Mouse (Mus musculus) erythroid progenitor cell, adult 5-6 weeks (primary cell): Measurements from ENCODE around the gene Fgb. TPM values are rescaled to one million over a fixed set of nuclear protein-coding genes. Genes with fewer than 3 reads are reported as not detected.

Experiments used
- ATAC-seq: replicated peaks from 2 replicates; pipeline ENCODE4 v1.8.0; 2016; ENCODE audit warnings: moderate number of reproducible peaks, mild to moderate bottlenecking, moderate TSS enrichment, inconsistent platforms; ENCODE audit not compliant: poor library complexity, low FRiP score, severe bottlenecking
- total RNA-seq, 2 experiments: library from RNA; stranded (forward) in 1 of 2; stranded (reverse) in 1 of 2; fragments of 150-400 nt in 1 of 2; fragments of 186-747, 209-891 nt in 1 of 2; gene quantifications; 2 replicates each; pipeline versions ENCODE4 v1.2.3 to v1.2.4; 2015 to 2017; ENCODE audit warnings: low replicate concordance in 2 of 2

Fgb gene
- total RNA-seq, 2 experiments from 2014 or later = not detected

- ATAC-seq = no peak
These were observed 16.8 kb downstream of the Fgb start for GRCm38 (mm10) chr3:83032746-83033308.

DNA sequence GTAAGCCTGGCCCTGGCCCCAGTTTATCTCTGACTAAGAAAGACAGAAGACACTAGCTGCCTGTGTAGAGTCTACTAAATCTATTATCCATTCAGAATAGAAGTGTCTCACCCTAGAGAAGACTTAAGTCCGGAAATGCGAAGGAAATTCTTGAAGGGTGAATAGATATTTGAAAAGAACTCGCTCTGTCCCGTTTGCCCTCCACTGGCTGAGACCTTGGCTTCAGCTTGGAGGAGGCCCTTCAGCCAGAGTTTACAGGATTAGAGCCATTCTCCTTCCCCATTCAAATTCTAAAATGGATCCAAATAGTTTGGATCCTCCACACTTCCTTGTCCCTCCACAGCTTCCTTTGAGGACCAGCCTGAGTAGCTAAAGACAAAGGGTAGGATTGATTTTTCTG is 19.3 kb downstream of the Fgb start:
- no peak for ATAC-seq

DNA sequence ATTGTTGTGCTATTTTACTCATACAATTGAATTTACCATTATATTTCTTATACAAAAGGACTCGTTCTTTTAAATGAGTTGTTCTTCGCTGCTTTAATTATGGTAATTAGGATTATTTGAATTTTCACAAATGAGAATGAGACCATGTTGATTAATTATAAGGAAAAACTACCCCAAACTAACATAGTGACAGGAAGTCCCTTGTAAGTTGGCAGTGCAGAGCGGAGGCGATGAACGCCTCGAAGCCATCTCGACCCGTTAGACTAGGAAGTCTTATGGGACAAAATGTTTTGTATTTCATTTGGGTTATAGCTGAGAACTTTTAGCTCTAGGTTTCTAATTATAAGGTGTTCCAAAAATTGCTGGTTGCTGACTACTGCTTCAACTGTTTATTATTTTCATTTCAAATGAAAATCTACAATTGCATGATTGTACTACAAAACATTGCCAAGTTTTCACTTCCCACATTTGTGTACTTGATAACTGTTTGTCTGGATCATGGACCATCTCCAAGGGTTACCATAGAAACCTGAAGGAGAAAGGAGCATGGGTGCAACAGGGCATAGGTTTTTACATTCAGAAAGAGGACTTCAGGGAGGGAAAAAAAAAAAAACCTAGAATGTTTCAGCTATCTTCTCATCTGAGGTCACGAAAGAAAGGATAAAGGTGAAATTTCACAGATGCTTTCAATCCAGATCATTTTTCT is 22.0 kb downstream of the Fgb start:
- no peak for ATAC-seq

DNA sequence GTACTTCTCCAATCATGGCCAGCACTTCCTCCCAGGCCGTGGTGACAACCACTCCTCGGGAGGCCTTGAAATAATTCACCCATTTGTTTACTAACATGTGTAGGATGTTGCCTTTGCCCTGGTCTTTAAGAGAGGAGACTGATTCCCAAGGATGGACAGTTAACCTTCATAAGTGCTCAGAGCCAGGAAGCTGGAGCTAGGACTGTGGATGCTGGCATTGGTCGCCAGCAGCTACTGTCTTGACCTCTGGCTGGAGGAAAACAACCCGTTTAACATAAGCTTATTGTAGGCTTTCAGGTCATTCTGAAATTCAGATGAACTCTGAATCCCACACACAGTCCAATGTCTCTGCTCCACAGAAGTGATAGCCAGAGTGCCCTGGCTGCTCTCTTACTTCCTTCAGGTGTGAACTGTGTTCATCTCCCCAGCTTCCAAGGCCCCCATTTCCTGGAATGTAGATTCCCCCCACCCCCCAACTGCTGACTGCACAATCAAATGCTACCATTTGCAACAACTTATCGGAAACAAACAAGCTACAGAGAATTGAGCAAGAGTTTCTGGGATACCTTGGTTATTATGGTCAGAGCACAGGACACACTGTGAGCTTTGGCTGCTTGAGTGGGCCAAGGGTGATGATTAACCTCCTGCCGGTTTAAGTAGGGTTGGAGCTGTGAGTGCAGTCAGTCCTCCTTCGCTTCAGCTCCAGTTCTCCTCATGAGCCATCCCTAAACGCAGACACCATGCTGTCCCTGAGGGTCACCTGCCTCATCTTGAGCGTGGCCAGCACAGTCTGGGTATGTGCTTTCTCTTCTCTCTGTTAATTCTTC is 24.0 kb downstream of the Fgb start, which contains the start of gene Fga:
Gene Fga (plus strand): TSS at position 602 of the 827 bp plus-strand sequence.
- no peak for ATAC-seq

- no peak for ATAC-seq
These were observed 24.6 kb downstream of the Fgb start for GRCm38 (mm10) chr3:83025036-83025435.

- ATAC-seq = no peak
These were observed 28.5 kb downstream of the Fgb start for GRCm38 (mm10) chr3:83021176-83021575.

DNA sequence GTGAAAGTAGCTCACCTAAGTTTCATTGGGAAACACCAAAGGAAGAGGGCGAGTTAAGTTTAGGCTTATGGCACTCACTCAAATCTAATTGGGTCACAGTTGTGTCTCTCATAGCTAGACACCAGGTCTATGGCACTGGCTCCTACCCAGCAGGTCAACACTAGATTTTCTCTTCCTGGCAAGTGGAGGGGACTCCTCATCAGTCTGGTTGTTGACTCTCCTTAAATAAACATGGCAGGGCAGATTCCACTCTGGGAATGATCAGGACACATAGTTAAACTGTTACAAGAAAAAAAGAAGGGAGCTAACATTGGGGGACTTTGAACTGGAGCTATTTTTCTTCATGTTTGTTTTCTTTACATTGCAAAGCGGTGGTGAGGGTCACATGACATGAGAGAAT is 29.3 kb downstream of the Fgb start:
- no peak for ATAC-seq

DNA sequence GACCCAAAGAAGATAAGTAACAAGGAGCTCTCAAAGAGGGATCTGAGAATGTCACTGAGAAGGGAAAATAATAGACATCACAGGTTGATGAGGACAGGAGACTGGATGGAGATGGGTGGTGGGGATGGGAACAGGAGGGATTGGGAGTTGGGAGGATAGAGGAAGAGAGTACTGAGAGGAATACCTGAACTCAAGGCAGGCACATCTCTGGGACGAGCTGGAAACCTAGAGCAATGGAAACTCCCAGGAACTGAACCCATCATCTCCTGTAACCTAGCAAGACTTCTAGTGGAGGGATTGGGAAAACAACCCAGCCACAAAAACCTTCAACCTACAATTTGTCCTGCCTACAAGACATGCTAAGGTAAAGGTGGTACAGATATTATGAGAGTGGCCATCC is 33.4 kb downstream of the Fgb start:
- ATAC-seq = no peak

DNA sequence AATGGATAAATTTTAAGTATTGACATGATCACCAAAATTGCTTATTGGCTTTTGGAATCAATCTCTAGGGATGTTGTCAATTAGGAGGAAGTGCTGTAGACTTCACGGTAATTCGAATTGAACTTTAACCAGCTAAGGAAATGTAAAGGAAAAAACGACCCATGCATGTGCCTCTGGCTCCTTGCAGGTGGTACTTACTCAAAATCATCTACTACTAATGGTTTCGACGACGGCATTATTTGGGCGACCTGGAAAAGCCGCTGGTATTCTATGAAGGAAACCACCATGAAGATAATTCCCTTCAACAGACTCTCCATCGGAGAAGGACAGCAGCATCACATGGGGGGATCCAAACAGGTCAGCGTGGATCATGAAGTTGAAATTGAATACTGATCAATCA is 35.7 kb downstream of the Fgb start:
- no peak for ATAC-seq

GRCm38 (mm10) chr3:83012636-83013035 is 37.0 kb downstream of the Fgb start:
- no peak for ATAC-seq

GRCm38 (mm10) chr3:83011565-83011964 is 38.1 kb downstream of the Fgb start:
- no peak for ATAC-seq

DNA sequence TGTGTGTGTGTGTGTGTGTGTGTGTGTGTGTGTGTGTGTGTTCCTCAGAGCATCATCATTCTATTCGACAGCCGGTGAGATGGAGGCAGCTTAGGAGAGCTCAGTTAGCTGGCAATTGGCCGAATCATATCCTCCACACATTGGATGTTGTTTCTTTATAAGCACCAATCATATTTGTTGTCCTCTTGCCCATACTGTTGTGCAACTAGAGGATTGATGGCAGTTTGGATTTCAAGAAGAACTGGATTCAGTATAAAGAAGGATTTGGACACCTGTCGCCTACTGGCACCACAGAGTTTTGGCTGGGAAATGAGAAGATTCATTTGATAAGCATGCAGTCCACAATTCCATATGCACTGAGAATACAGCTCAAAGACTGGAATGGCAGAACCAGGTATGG is 38.5 kb downstream of the Fgb start:
- ATAC-seq = no peak

- ATAC-seq = no peak
These were observed 39.4 kb downstream of the Fgb start for GRCm38 (mm10) chr3:83010291-83010690.

DNA sequence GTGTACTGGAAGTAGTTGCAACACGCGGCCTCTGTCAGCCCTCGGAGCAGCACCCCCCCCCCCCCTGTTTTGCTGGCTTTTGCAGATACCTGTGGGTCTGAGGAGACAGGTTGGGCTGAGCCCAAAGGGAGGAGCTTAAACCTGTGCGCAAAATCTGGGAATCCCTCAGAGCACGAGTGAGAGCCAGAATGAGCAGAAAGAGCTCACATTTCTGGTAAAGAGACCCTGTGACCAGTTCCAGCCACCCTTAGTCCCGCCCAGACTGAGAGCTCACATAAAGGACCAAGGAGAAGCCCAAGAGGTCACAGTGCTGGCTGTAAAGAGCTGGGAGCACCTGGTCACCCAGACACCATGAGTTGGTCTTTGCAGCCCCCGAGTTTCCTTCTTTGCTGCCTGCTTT is 42.1 kb downstream of the Fgb start, which contains the start of gene Fgg:
Gene Fgg (plus strand): TSS at position 168 of the 400 bp plus-strand sequence.
- no peak for ATAC-seq

GRCm38 (mm10) chr3:83004801-83005200 is 44.9 kb downstream of the Fgb start:
- no peak for ATAC-seq

GRCm38 (mm10) chr3:83003068-83003467 is 46.6 kb downstream of the Fgb start:
- no peak for ATAC-seq

DNA sequence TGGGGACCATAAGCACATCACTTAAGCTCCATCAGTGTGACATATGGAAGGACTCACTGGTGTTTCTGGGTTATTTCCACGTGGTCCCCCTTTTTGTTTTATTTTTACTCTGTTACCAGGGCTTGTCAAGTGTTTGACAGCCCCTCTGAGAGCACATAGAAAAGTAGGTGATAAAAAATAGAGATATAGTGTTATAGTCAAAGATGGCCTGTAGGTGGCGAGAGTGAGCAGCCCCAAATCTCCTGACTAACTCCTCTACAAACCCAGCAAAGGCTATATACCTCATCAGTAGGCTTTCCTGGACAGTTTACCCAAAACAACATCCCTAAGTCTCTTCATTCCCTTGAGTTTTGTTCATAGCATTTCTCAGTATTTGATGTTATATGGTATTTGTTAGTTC is 47.5 kb downstream of the Fgb start:
- ATAC-seq = no peak

DNA sequence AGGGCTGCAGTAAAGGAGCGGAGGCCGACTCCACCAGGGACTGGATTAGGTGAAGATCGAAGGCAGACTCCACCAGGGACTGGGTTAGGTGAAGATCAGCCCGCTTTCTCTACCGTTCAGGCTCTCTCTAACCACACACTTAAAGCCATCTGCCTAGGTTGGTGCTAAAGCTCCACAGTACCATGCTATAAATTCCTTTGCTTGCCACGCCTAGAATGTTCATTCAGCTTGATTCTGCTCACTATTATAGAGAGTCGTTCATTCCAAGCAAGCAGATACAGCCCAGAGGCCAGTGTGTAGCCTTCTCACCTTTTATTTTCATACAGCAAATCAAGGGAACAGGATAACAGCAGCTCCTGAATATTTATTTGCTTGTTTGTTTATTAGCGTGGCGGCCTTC is 49.7 kb downstream of the Fgb start:
- ATAC-seq = no peak

- ATAC-seq = no peak
These were observed 50.7 kb downstream of the Fgb start for GRCm38 (mm10) chr3:82998772-82999463.

GRCm38 (mm10) chr3:82996656-82997055 is 53.0 kb downstream of the Fgb start:
- ATAC-seq = no peak
